Mouse (Mus musculus) ES-CJ7 (cell line): ENCODE results near the gene Rps27a.

Source experiments
- DNase-seq: peaks from one replicate; pipeline ENCODE4 v3.0.0; 2011; ENCODE audit warnings: low read depth, low spot score

Rps27a gene

GRCm38 (mm10) chr11:29512818-29513535 lies 34.9 kb downstream of the Rps27a start:
- no peak for DNase-seq

- no peak for DNase-seq
These were observed 38.5 kb downstream of the Rps27a start for GRCm38 (mm10) chr11:29509421-29509820.

GRCm38 (mm10) chr11:29504899-29505625 lies 42.8 kb downstream of the Rps27a start:
- no peak for DNase-seq

GRCm38 (mm10) chr11:29503948-29504893 lies 43.7 kb downstream of the Rps27a start:
- no peak for DNase-seq

GRCm38 (mm10) chr11:29496962-29497361 lies 50.9 kb downstream of the Rps27a start:
- no peak for DNase-seq
